Mouse (Mus musculus) brain, adult 2 months (tissue): ENCODE measurements around the gene Fbxo10.
"Not testable (repeated sequence)": the region's sequence is repeated elsewhere in the genome, so short reads cannot be mapped to it uniquely, and the experiment has no call there.

ENCODE experiments used
- DNase-seq: peaks from one replicate; pipeline ENCODE4 v3.0.0; 2011; ENCODE audit warnings: low read depth, low spot score

Fbxo10 gene

GRCm38 (mm10) chr4:45000001-45000400, 84.4 kb downstream of the Fbxo10 start:
- DNase-seq, result no peak

GRCm38 (mm10) chr4:44998071-44998470, 86.3 kb downstream of the Fbxo10 start:
- no peak for DNase-seq

GRCm38 (mm10) chr4:44994776-44995175, 89.6 kb downstream of the Fbxo10 start:
- DNase-seq, result peak; percentile 35

GRCm38 (mm10) chr4:44993847-44994246, 90.6 kb downstream of the Fbxo10 start:
- no peak for DNase-seq

- DNase-seq, result not testable (repeated sequence)
These were observed 91.2 kb downstream of the Fbxo10 start for GRCm38 (mm10) chr4:44993179-44993578.

GRCm38 (mm10) chr4:44992330-44992729, 92.1 kb downstream of the Fbxo10 start:
- not testable (repeated sequence) for DNase-seq

- no peak for DNase-seq
These were observed 93.8 kb downstream of the Fbxo10 start for GRCm38 (mm10) chr4:44990560-44990959.
